Mouse (Mus musculus) neural tube, embryonic 13.5 days (tissue): Measurements from ENCODE around the gene Kif1c. TPM values are rescaled to one million over a fixed set of nuclear protein-coding genes. Genes with fewer than 3 reads are reported as not detected.
A peak's percentile ranks its signal among the peaks of the same experiment; 100 is the strongest.

Source experiments
- ATAC-seq: fragments of 200-750 bp; cut with Nextera tagmentation; 2 replicates; pipeline ENCODE4 v1.8.0; 2017; ENCODE audit warnings: low read depth, mild to moderate bottlenecking, moderate TSS enrichment, moderate library complexity
- H3K27ac ChIP-seq: fragments of 300-500 bp; sonication (generic); replicated peaks from 2 replicates; pipeline ENCODE4 v1.5.1; 2015; ENCODE audit warnings: moderate library complexity, mild to moderate bottlenecking, inconsistent platforms
- H3K27me3 ChIP-seq: fragments of 300-500 bp; sonication (generic); 2 replicates; pipeline ENCODE4 v1.6.1; 2015; ENCODE audit warnings: mild to moderate bottlenecking, inconsistent platforms
- H3K36me3 ChIP-seq: fragments of 300-500 bp; sonication (generic); 2 replicates; pipeline ENCODE4 v1.6.1; 2015; ENCODE audit warnings: mild to moderate bottlenecking, inconsistent platforms
- H3K4me1 ChIP-seq: fragments of 300-500 bp; sonication (generic); replicated peaks from 2 replicates; pipeline ENCODE4 v1.6.1; 2015; ENCODE audit warnings: inconsistent platforms
- H3K4me2 ChIP-seq: fragments of 300-500 bp; sonication (generic); 2 replicates; pipeline ENCODE4 v1.6.1; 2015; ENCODE audit warnings: inconsistent platforms, mild to moderate bottlenecking, moderate library complexity
- H3K4me3 ChIP-seq: fragments of 300-500 bp; sonication (generic); 2 replicates; pipeline ENCODE4 v1.5.1; 2015; ENCODE audit warnings: mild to moderate bottlenecking, inconsistent platforms
- H3K9ac ChIP-seq: fragments of 300-500 bp; sonication (generic); 2 replicates; pipeline ENCODE4 v1.6.1; 2015; ENCODE audit warnings: moderate library complexity, mild to moderate bottlenecking, inconsistent platforms
- H3K9me3 ChIP-seq: fragments of 300-500 bp; sonication (generic); 2 replicates; pipeline ENCODE4 v1.6.1; 2016; ENCODE audit warnings: inconsistent platforms
- WGBS: fragments of 180-500 bp; shearing (Covaris S2); methylation state at CpG from one replicate; pipeline ENCODE4 v1.1.7; 2015; 5-methylcytosine and 5-hydroxymethylcytosine counted together
- polyA plus RNA-seq: library from polyadenylated mRNA; unstranded; fragments of >200 nt; fragmentation: Nextera tagmentation; extraction: Ambion mirVana; gene quantifications from 2 replicates; pipeline ENCODE4 v1.2.1, GENCODE M21; 2015

Gene Kif1c
- polyA plus RNA-seq, 1 experiment from 2014 or later, result 1.5 TPM

DNA sequence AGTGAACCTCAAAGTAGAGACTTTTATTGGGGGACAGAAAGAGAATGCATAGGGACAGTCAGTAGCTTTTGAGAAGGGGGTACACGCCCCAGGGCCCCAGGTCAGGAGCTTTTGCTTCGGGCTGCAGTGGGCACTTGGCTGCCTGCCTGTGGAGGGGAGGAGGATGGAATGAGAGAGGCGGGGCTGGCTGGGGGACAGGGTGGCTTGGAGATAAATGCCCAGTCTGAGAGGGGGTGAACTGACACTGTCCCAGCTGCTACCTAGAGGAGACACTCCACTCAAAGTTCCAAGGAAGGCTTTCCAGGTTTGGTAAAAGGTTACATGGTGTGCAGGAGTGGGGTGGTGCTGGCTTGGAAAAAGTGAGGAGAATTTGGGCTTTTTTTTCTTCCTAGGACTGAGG is 43.4 kb upstream of the Kif1c start, which contains the start of gene Eno3:
TSS of gene Eno3 (plus strand) at position 239 of the 400 bp plus-strand sequence.
- no peak for ATAC-seq
- peaks cover 39% of the 10 kb centered on the region for H3K4me1 ChIP-seq
- peaks cover 21% of the 10 kb centered on the region for H3K36me3 ChIP-seq
- H3K27me3 ChIP-seq, result no peaks in the 10 kb centered on the region
- H3K9ac ChIP-seq, result peak within 1 kb of the TSS; percentile 98
- H3K4me2 ChIP-seq, result peak within 1 kb of the TSS; percentile 92
- peak within 1 kb of the TSS; percentile 100 for H3K4me3 ChIP-seq
- H3K27ac ChIP-seq, result peak within 1 kb of the TSS; percentile 98
- no peaks in the 10 kb centered on the region for H3K9me3 ChIP-seq
- 7% methylated on average over 3 of the region's 3 CpGs for WGBS

DNA sequence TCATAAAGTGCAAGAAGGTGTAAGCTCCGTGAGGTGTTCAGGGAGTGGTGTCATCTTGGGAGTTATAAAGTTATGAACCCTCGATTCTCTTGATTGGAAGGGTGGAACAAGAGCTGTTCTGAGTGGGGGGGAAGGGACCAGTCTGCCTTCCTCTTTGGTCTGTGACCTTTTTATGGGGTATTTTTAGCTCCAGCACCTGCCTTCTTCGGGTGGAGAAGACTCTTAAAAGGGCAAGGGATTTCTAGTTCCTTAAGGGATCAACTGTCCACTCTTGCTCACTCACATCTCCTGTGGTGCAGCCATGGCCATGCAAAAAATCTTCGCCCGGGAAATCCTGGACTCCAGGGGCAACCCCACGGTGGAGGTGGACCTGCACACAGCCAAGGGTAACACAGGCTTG is 42.8 kb upstream of the Kif1c start:
- no peaks in the 10 kb centered on the region for H3K27me3 ChIP-seq
- no peak overlapping the region for H3K9ac ChIP-seq
- WGBS, result 55% methylated on average over 6 of the region's 6 CpGs
- H3K27ac ChIP-seq, result no peak overlapping the region
- H3K4me3 ChIP-seq, result no peak overlapping the region
- H3K9me3 ChIP-seq, result no peaks in the 10 kb centered on the region
- ATAC-seq, result no peak
- no peak overlapping the region for H3K4me2 ChIP-seq
- peaks cover 33% of the 10 kb centered on the region for H3K4me1 ChIP-seq
- H3K36me3 ChIP-seq, result peaks cover 21% of the 10 kb centered on the region

DNA sequence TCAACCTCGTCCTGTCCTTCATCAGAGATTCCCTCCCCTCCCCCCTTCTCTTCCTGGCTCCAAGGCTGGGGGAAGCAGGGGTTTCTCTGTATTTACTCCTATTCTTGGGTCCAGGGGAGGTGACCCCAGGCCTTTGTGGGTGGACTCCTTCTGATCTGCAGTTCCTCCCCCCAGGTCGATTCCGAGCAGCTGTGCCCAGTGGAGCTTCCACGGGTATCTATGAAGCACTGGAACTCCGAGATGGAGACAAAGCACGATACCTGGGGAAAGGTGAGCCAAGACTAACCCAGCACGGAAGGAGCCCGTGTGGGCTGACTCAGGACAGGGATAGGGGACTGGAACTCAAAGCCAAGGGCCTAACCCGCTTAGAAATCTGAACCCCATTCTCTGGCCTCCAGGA is 42.4 kb upstream of the Kif1c start:
- Histone ChIP-seq H3K9me3 (no peaks in the 10 kb centered on the region), H3K36me3 (peaks cover 22% of the 10 kb centered on the region), H3K9ac (no peak overlapping the region), H3K4me1 (peaks cover 29% of the 10 kb centered on the region), H3K27me3 (no peaks in the 10 kb centered on the region), H3K4me2 (no peak overlapping the region), H3K27ac (no peak overlapping the region), H3K4me3 (no peak overlapping the region)
- ATAC-seq, result no peak
- 63% methylated on average over 9 of the region's 9 CpGs for WGBS

DNA sequence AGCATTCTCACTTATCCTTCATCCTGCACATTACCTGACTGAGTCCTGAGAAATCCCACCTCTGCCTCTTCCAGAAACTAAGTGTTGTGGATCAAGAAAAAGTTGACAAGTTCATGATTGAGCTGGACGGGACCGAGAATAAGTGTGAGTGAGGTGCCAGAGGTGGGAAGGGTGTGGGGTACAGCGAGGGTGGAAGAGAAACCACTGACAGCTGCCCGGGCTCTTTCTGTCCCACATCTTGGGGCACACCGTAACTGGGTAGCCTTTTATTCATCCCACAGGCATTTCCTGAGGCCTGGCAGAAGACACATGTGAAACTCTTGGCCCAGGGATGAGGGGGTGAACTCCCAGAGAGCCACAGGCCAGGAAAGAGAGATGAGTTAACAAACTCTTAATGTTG is 41.8 kb upstream of the Kif1c start:
- Histone ChIP-seq H3K9me3 (no peaks in the 10 kb centered on the region), H3K9ac (no peak overlapping the region), H3K4me3 (no peak overlapping the region), H3K27me3 (no peaks in the 10 kb centered on the region), H3K27ac (no peak overlapping the region), H3K36me3 (peaks cover 28% of the 10 kb centered on the region), H3K4me1 (peaks cover 23% of the 10 kb centered on the region), H3K4me2 (no peak overlapping the region)
- 90% methylated on average over 5 of the region's 5 CpGs for WGBS
- ATAC-seq, result no peak

DNA sequence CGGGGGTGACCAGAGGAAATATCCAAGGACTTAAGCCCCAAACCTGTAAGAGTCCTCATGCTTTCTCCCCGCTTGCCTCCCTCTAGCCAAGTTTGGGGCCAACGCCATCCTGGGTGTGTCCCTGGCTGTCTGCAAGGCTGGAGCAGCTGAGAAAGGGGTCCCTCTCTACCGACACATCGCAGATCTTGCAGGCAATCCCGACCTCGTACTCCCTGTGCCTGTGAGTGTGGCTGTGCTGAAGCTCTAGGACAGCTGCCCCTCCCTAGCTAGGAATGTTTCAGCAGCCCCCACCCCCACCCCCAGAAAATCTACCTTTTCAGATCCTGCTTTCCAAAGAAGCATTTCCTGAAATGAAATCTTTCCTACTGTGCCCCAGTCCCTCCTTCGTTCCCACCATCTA is 41.4 kb upstream of the Kif1c start:
- 81% methylated on average over 8 of the region's 8 CpGs for WGBS

DNA sequence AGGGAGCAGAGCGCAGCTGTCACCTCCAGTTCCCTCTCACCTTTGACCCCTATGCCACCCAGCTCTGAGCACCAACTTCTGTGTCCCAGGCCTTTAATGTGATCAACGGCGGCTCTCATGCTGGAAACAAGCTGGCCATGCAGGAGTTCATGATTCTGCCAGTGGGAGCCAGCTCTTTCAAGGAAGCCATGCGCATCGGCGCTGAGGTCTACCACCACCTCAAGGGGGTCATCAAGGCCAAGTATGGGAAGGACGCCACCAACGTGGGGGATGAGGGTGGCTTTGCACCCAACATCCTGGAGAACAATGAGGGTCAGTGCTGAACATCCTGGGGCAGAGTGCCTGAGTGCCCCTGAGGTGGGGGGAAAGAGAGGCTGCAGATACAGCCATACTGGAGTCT is 39.8 kb upstream of the Kif1c start:
- Histone ChIP-seq H3K9ac (no peak overlapping the region), H3K36me3 (peaks cover 47% of the 10 kb centered on the region), H3K27me3 (no peaks in the 10 kb centered on the region), H3K4me3 (no peak overlapping the region), H3K9me3 (no peaks in the 10 kb centered on the region), H3K4me2 (no peak overlapping the region), H3K4me1 (peaks cover 18% of the 10 kb centered on the region), H3K27ac (no peak overlapping the region)
- 88% methylated on average over 8 of the region's 8 CpGs for WGBS
- ATAC-seq, result no peak

More for the DNA sequence above, 41.4 kb upstream of the Kif1c start:
- no peak overlapping the region for H3K27ac ChIP-seq
- peaks cover 32% of the 10 kb centered on the region for H3K36me3 ChIP-seq
- peaks cover 23% of the 10 kb centered on the region for H3K4me1 ChIP-seq
- ATAC-seq, result no peak
- no peaks in the 10 kb centered on the region for H3K9me3 ChIP-seq
- H3K9ac ChIP-seq, result no peak overlapping the region
- no peak overlapping the region for H3K4me2 ChIP-seq
- no peak overlapping the region for H3K4me3 ChIP-seq
- no peaks in the 10 kb centered on the region for H3K27me3 ChIP-seq

DNA sequence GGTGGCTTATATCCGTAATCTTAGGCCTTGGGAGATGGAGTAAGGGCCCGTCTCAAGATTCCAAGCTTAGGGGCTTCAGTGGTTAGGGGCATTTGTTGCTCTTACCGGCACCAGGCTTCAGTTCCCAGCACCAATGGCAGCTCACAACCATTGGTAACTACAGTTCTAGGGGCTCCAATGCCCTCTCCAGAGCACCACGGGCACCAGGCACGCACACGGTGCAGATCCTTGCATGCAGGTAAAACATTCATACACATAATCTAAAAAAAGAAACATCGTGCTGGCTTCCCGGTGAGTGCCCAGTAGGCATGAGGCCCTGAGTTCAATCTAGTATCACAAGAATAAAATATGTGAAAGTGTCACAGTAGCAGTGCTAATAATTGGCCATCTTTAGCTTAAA is 37.2 kb upstream of the Kif1c start:
- Histone ChIP-seq H3K27ac (no peak overlapping the region), H3K9me3 (no peaks in the 10 kb centered on the region), H3K4me3 (no peak overlapping the region), H3K4me1 (peaks cover 14% of the 10 kb centered on the region), H3K36me3 (peaks cover 53% of the 10 kb centered on the region), H3K27me3 (no peaks in the 10 kb centered on the region), H3K4me2 (no peak overlapping the region), H3K9ac (no peak overlapping the region)
- no peak for ATAC-seq
- 95% methylated on average over 8 of the region's 8 CpGs for WGBS

DNA sequence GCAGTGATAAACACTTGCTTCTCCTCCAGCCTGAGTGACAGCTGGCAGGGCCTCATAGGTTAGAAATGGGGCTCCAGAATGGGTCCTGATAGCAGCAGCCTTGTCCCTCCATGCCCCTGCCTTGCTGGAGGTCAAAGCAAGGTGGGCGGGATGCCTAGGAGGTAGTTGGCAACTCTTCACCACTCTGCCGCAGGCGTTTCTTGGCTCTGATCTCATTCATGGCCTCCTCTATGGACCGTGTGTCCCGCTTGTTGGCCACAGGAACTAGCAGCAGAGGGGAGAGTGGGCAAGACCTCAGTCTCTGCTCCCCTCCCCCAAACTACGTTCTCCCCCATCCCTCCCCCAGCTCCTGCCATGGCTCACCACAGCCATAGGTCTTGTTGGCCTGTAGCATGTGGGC is 36.4 kb upstream of the Kif1c start:
- Histone ChIP-seq H3K9me3 (no peaks in the 10 kb centered on the region), H3K27me3 (no peaks in the 10 kb centered on the region), H3K9ac (no peak overlapping the region), H3K4me3 (no peak overlapping the region), H3K27ac (no peak overlapping the region), H3K36me3 (peaks cover 53% of the 10 kb centered on the region), H3K4me1 (peaks cover 17% of the 10 kb centered on the region), H3K4me2 (no peak overlapping the region)
- ATAC-seq, result no peak
- 93% methylated on average over 6 of the region's 6 CpGs for WGBS

DNA sequence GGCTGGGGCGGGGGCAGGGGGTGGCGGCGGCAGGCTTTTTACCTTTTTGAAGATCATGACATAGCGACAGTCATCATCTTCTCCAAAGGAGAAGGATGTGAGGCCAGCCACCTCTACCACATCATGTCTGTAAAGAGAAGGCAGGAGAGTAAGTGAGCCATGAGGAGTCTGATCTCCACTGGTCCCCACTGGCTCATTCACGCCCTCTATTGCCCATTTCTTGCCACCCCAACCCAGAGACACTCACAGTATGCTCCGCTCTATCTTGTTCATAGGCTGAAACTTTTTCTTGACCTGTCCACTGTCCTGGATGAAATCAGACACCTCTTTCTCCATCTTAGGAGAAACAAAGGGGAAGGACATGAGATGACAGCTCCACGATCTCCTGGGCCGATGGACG is 35.6 kb upstream of the Kif1c start:
- H3K4me1 ChIP-seq, result peaks cover 17% of the 10 kb centered on the region
- 94% methylated on average over 9 of the region's 9 CpGs for WGBS

DNA sequence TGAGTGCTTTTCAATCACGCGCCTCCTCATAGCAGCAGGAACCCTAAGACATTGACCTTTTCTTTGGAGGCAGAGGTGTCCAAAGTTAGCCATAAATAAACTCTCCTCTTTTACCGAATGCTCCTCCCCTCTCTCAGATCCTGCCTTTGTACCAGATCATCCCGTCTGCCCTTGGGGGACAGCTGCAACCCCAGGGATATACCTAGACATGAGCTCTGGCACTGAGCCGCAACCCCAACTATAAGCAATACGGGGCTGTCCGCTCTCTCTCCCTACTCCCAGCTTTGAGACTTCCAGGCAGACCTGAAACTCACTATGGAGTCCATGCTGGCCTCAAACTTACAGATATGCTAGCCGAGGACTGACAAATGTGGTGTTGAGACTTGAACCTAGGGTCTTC is 33.7 kb upstream of the Kif1c start:
- Histone ChIP-seq H3K9me3 (no peaks in the 10 kb centered on the region), H3K4me3 (no peak overlapping the region), H3K4me1 (peaks cover 36% of the 10 kb centered on the region), H3K36me3 (peaks cover 48% of the 10 kb centered on the region), H3K9ac (no peak overlapping the region), H3K27me3 (no peaks in the 10 kb centered on the region), H3K4me2 (no peak overlapping the region), H3K27ac (no peak overlapping the region)
- 92% methylated on average over 8 of the region's 8 CpGs for WGBS
- no peak for ATAC-seq

More for the DNA sequence above, 35.6 kb upstream of the Kif1c start:
- Histone ChIP-seq H3K36me3 (peaks cover 53% of the 10 kb centered on the region), H3K4me3 (no peak overlapping the region), H3K4me2 (no peak overlapping the region), H3K27me3 (no peaks in the 10 kb centered on the region), H3K27ac (no peak overlapping the region), H3K9ac (no peak overlapping the region), H3K9me3 (no peaks in the 10 kb centered on the region)
- ATAC-seq, result no peak

DNA sequence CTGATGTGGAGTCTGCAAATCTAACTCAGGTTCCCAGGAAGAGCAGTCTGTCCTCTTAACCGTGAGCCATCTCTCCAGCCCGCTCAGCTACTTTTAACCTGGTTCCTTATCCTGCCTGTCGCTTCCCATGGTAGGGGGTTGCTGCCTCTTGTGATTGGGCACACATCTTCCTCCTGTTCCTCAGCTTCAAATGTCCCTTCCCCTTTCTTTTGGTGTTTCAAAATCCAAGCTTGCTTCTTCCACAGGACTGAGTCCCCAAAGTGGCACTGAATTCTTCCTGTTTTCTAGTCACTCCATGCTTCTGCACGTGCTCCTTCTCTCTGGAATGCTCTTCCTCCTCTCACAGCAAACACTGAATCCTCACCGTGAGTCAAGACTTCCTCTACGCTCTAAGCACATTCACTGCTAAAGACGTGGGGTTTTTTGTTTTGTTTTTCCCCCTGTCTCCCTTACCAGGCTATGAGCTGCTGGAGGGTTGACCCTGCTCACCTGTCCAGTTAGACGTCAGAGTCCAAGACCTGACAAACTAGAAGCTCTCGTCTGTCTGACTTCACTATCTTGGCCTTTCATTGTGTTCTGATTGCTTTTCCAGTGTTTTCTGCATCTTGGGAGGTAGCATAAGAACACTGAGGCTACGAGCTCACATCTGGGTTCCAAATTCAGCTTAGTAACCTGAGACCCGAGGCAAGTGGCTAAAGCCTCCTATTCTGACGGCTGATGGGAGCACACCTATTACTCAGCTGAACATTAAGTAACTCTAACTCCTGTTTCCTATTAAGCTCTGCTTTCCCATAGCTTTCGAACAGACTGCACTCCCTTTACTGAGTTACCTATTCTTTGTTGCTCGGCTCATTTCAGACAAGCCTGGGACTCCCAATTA is 32.8 kb upstream of the Kif1c start:
- Histone ChIP-seq H3K27me3 (no peaks in the 10 kb centered on the region), H3K36me3 (peaks cover 45% of the 10 kb centered on the region), H3K4me2 (peak overlapping the region; percentile 92), H3K9ac (peak overlapping the region; percentile 72), H3K27ac (peak overlapping the region; percentile 90), H3K9me3 (no peaks in the 10 kb centered on the region), H3K4me1 (peaks cover 37% of the 10 kb centered on the region), H3K4me3 (peak overlapping the region; percentile 66)
- WGBS, result 78% methylated on average over 14 of the region's 14 CpGs
- no peak for ATAC-seq

DNA sequence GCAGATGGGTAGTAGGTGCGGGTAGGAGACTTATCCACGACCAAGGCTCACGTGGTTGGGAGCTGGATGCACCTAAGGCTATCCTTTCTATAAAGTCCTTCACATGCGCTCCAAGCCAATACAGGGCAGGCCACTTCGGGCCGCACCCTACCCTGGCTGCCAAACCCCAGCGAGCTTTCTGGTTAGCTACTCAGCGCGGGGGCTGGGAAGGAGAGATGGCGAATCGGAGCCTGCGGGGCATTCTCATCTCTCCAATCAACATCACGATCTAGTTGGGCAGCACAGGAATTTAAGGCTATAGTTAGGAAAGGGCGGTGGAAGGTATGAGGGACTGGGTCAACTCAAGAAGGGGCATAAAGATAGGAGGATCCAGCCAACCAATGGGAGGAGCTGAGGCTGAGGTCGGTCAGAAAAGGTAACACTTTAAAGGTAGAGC is 32.0 kb upstream of the Kif1c start:
- Histone ChIP-seq H3K4me1 (peaks cover 37% of the 10 kb centered on the region), H3K4me3 (peak overlapping the region; percentile 66), H3K27ac (peak overlapping the region; percentile 90), H3K36me3 (peaks cover 41% of the 10 kb centered on the region), H3K27me3 (no peaks in the 10 kb centered on the region), H3K9me3 (no peaks in the 10 kb centered on the region), H3K9ac (peak overlapping the region; percentile 72), H3K4me2 (peak overlapping the region; percentile 92)
- no peak; the same call in 1 of the 2 replicates for ATAC-seq
- under 1% methylated on average over 15 of the region's 15 CpGs for WGBS
